Mouse (Mus musculus): ENCODE measurements at regions not wholly inside any gene's neighbourhood (a gene's known extent, or its start where the extent isn't known, plus 50 kb on each side); places are given as distances from the start of the nearest gene placed in this dataset.

DNA sequence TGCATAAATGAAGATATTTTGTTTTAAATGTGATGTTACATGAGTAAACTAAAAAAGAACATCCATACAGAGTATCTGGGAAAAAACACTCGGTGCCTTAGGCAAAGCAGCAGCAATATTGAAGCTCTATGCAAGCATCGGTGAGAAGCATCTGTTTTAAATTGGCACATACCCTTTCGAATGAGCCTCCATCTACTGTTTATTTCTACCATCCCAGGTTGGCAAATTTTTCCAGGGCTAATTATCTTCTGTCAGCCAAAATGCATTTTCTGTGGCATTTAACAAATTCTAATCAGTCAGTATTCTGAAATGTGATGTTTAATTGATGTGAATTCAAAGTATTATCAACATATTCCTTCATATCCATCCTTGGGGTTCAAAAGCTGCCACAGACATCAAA lies 1463.8 kb downstream of the Fstl5 start:
- Histone ChIP-seq H3K4me2 (no peak overlapping the region), H3K27me3 (ENCODE audit: control insufficient read depth, insufficient read depth, low read length) (no peaks in the 10 kb centered on the region), H3K36me3 (ENCODE audit: control insufficient read depth, insufficient read depth, low read length) (no peaks in the 10 kb centered on the region), H3K9ac (ENCODE audit: low read length) (no peak overlapping the region), H3K9me3 (ENCODE audit: control insufficient read depth, low read length) (no peaks in the 10 kb centered on the region), H3K4me3 (ENCODE audit: low read depth, low read length) (no peak overlapping the region), H3K4me1 (ENCODE audit: control insufficient read depth, insufficient read depth, low read length) (no peaks in the 10 kb centered on the region), H3K27ac (ENCODE audit: low read depth, low read length) (no peak overlapping the region)
- 79% methylated on average over 3 of the region's 3 CpGs for WGBS
- ATAC-seq (ENCODE audit: low FRiP score), result no peak
- DNase-seq (ENCODE audit: low spot score, missing footprints), result no peak

DNA sequence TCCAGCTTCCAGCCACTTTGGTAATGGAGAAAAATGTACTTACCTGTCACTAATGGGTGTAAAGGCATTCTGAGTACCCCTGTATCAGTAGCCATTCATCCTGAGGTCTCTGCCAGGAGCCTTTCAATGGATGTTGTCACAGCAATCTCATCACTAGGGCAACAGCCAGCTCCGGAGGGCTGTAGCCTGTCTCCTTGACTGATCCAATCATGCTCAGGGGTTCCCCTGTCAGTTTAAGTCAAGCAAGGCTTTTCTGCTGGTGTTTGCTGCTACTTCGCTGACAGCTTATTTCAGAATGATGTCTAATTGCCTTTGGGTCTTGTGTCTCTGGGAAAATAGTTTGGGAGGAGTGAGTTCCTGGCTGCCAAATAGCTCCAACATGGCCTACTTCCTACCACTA lies 1503.2 kb downstream of the Fstl5 start:
- ATAC-seq (ENCODE audit: low FRiP score) (no peak), DNase-seq (ENCODE audit: low spot score, missing footprints) (peak; percentile 82)
- 71% methylated on average over 2 of the region's 2 CpGs for WGBS

DNA sequence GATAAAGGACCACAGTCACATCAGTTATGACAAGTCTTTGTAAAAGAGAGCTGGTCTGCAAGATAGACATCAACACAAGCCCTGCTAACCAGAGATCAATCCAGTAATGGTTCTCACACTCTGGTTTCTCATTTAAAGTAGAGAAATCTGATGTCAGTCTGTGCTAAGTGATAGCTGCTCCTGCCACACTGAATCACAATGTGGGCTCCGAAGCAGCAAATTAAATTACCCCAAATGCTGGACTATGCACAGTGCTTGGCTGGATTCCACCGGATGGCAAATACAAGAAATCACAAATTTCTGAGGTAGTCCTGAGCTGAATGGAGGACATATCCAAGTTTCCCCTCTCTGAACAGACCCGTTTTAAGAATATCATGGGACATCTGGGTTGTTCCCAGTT lies 1513.1 kb downstream of the Fstl5 start:
- DNase-seq (ENCODE audit: low spot score, missing footprints), result no peak
- 87% methylated on average over 3 of the region's 3 CpGs for WGBS

More for the DNA sequence above, 1503.2 kb downstream of the Fstl5 start:
- Histone ChIP-seq H3K9me3 (ENCODE audit: control insufficient read depth, low read length) (no peaks in the 10 kb centered on the region), H3K27ac (ENCODE audit: low read depth, low read length) (no peak overlapping the region), H3K36me3 (ENCODE audit: control insufficient read depth, insufficient read depth, low read length) (no peaks in the 10 kb centered on the region), H3K27me3 (ENCODE audit: control insufficient read depth, insufficient read depth, low read length) (no peaks in the 10 kb centered on the region), H3K4me3 (ENCODE audit: low read depth, low read length) (no peak overlapping the region), H3K9ac (ENCODE audit: low read length) (no peak overlapping the region), H3K4me1 (ENCODE audit: control insufficient read depth, insufficient read depth, low read length) (no peaks in the 10 kb centered on the region), H3K4me2 (no peak overlapping the region)

More for the DNA sequence above, 1513.1 kb downstream of the Fstl5 start:
- H3K27me3 ChIP-seq (ENCODE audit: control insufficient read depth, insufficient read depth, low read length), result no peaks in the 10 kb centered on the region
- no peaks in the 10 kb centered on the region for H3K4me1 ChIP-seq (ENCODE audit: control insufficient read depth, insufficient read depth, low read length)
- no peak overlapping the region for H3K4me2 ChIP-seq
- no peak overlapping the region for H3K4me3 ChIP-seq (ENCODE audit: low read depth, low read length)
- no peak overlapping the region for H3K27ac ChIP-seq (ENCODE audit: low read depth, low read length)
- no peak overlapping the region for H3K9ac ChIP-seq (ENCODE audit: low read length)
- H3K9me3 ChIP-seq (ENCODE audit: control insufficient read depth, low read length), result no peaks in the 10 kb centered on the region
- ATAC-seq (ENCODE audit: low FRiP score), result no peak
- H3K36me3 ChIP-seq (ENCODE audit: control insufficient read depth, insufficient read depth, low read length), result no peaks in the 10 kb centered on the region
